Mouse (Mus musculus) MEL (cell line): Measurements from ENCODE around the gene Dbnl. TPM values are rescaled to one million over a fixed set of nuclear protein-coding genes. Genes with fewer than 3 reads are reported as not detected.

ENCODE experiments used
- DNase-seq: peaks from one replicate; pipeline ENCODE4 v3.0.0; 2011; ENCODE audit warnings: low read depth, low spot score
- H3K27ac ChIP-seq: 2 replicates; pipeline ENCODE4 v1.5.1; 2012; ENCODE audit warnings: low read depth, mild to moderate bottlenecking, control low read depth, low read length, moderate library complexity; ENCODE audit not compliant: control insufficient read depth
- H3K27me3 ChIP-seq, 2 experiments: fragments of 150-350 bp in 1 of 2; sonication (generic) in 1 of 2; 2 replicates each; pipeline ENCODE4 v1.6.1; 2012; ENCODE audit warnings: low read length in 2 of 2, mild to moderate bottlenecking in 2 of 2, improper control_type of control experiment in 1 of 2, moderate library complexity in 1 of 2; ENCODE audit not compliant: insufficient read depth in 2 of 2, control insufficient read depth in 1 of 2
- H3K36me3 ChIP-seq, 2 experiments: 2 replicates each; pipeline ENCODE4 v1.6.1; 2012 to 2014; ENCODE audit warnings: low read length in 2 of 2, improper control_type of control experiment in 1 of 2, inconsistent platforms in 1 of 2, mild to moderate bottlenecking in 1 of 2; ENCODE audit not compliant: insufficient read depth in 2 of 2, control insufficient read depth in 1 of 2
- H3K4me1 ChIP-seq, 2 experiments: fragments of 150-350 bp in 1 of 2; sonication (generic) in 1 of 2; 2 replicates each; pipeline ENCODE4 v1.6.1; 2012; ENCODE audit warnings: low read length in 2 of 2, improper control_type of control experiment in 1 of 2, mild to moderate bottlenecking in 1 of 2; ENCODE audit not compliant: insufficient read depth in 2 of 2, control insufficient read depth in 1 of 2
- H3K4me3 ChIP-seq, 2 experiments: fragments of 150-350 bp in 1 of 2; sonication (generic) in 1 of 2; 2 replicates each; pipeline ENCODE4 v1.5.1; 2012; ENCODE audit warnings: low read depth in 2 of 2, low read length in 2 of 2, mild to moderate bottlenecking in 2 of 2, moderate library complexity in 2 of 2, control low read depth in 1 of 2, improper control_type of control experiment in 1 of 2; ENCODE audit not compliant: control insufficient read depth in 1 of 2, insufficient read depth in 1 of 2
- H3K79me2 ChIP-seq: 2 replicates; pipeline ENCODE4 v1.6.1; 2012; ENCODE audit warnings: mild to moderate bottlenecking, low read length, moderate library complexity; ENCODE audit not compliant: control insufficient read depth, poor library complexity, insufficient read depth
- H3K9ac ChIP-seq: 2 replicates; pipeline ENCODE4 v1.6.1; 2012; ENCODE audit warnings: low read depth, mild to moderate bottlenecking, control low read depth, low read length, moderate library complexity; ENCODE audit not compliant: control insufficient read depth, poor library complexity, severe bottlenecking
- H3K9me3 ChIP-seq: fragments of 150-350 bp; sonication (generic); replicated peaks from 2 replicates; pipeline ENCODE4 v1.6.1; 2012; ENCODE audit warnings: mild to moderate bottlenecking, low read length, improper control_type of control experiment, moderate library complexity; ENCODE audit not compliant: insufficient read depth
- BHLHE40 ChIP-seq: IDR thresholded peaks from 2 replicates; pipeline ENCODE4 v1.6.1; 2012; ENCODE audit warnings: low read depth, mild to moderate bottlenecking, inconsistent platforms, low read length, improper control_type of control experiment, borderline replicate concordance
- CTCF ChIP-seq, 3 experiments: IDR thresholded peaks in 2 of 3; conservative IDR thresholded peaks in 1 of 3; 2 replicates each; pipeline ENCODE4 v1.5.1; 2011 to 2012; ENCODE audit warnings: low read length in 3 of 3, low read depth in 2 of 3, mild to moderate bottlenecking in 2 of 3, improper control_type of control experiment in 1 of 3, inconsistent platforms in 1 of 3, mixed read lengths in 1 of 3, moderate library complexity in 1 of 3; ENCODE audit not compliant: control insufficient read depth in 1 of 3, insufficient read depth in 1 of 3, poor library complexity in 1 of 3, severe bottlenecking in 1 of 3
- E2F4 ChIP-seq: IDR thresholded peaks from 2 replicates; pipeline ENCODE4 v1.6.1; 2011; ENCODE audit warnings: low read depth, low read length, improper control_type of control experiment, borderline replicate concordance
- ELF1 ChIP-seq: IDR thresholded peaks from 2 replicates; pipeline ENCODE4 v1.6.1; 2014; ENCODE audit warnings: low read depth, mild to moderate bottlenecking, inconsistent platforms, low read length, improper control_type of control experiment, moderate library complexity
- EP300 ChIP-seq, 2 experiments: IDR thresholded peaks; 2 replicates each; pipeline ENCODE4 v1.6.1; 2011; ENCODE audit warnings: improper control_type of control experiment in 2 of 2, low read length in 2 of 2, low read depth in 1 of 2, mild to moderate bottlenecking in 1 of 2
- MXI1 ChIP-seq: IDR thresholded peaks from 2 replicates; pipeline ENCODE4 v1.6.1; 2011; ENCODE audit warnings: mild to moderate bottlenecking, low read depth, low read length, improper control_type of control experiment
- MYB ChIP-seq: IDR thresholded peaks from 2 replicates; pipeline ENCODE4 v1.6.1; 2011; ENCODE audit warnings: mild to moderate bottlenecking, low read depth, low read length, improper control_type of control experiment
- POLR2A ChIP-seq, 2 experiments: IDR thresholded peaks; 2 replicates each; pipeline ENCODE4 v1.6.1; 2011 to 2012; ENCODE audit warnings: low read length in 2 of 2, mild to moderate bottlenecking in 2 of 2, control low read depth in 1 of 2, improper control_type of control experiment in 1 of 2, low read depth in 1 of 2, moderate library complexity in 1 of 2; ENCODE audit not compliant: control insufficient read depth in 1 of 2, insufficient read depth in 1 of 2, poor library complexity in 1 of 2
- POLR2AphosphoS2 ChIP-seq: IDR thresholded peaks from 2 replicates; pipeline ENCODE4 v1.6.1; 2011; ENCODE audit warnings: low read length, improper control_type of control experiment
- SMC3 ChIP-seq: IDR thresholded peaks from 2 replicates; pipeline ENCODE4 v1.6.1; 2011; ENCODE audit warnings: low read depth, low read length, improper control_type of control experiment
- USF2 ChIP-seq, 2 experiments: IDR thresholded peaks; 2 replicates each; pipeline ENCODE4 v1.6.1; 2011 to 2012; ENCODE audit warnings: improper control_type of control experiment in 2 of 2, low read length in 2 of 2, borderline replicate concordance in 1 of 2, inconsistent platforms in 1 of 2, low read depth in 1 of 2, mild to moderate bottlenecking in 1 of 2; ENCODE audit not compliant: insufficient read depth in 1 of 2
- ZKSCAN1 ChIP-seq: IDR thresholded peaks from 2 replicates; pipeline ENCODE4 v1.6.1; 2012; ENCODE audit warnings: low read depth, mild to moderate bottlenecking, inconsistent platforms, low read length, improper control_type of control experiment, moderate library complexity
- ZMIZ1 ChIP-seq: IDR thresholded peaks from 2 replicates; pipeline ENCODE4 v1.6.1; 2012; ENCODE audit warnings: low read depth, mild to moderate bottlenecking, inconsistent platforms, low read length, improper control_type of control experiment, moderate library complexity
- polyA plus RNA-seq, 2 experiments: library from polyadenylated mRNA; stranded (reverse) in 1 of 2; unstranded in 1 of 2; fragments of >175 nt in 1 of 2; fragments of >200 nt in 1 of 2; gene quantifications; 2 replicates each; pipeline versions ENCODE4 v1.2.1 to v1.2.4; 2012; ENCODE audit warnings: low replicate concordance in 2 of 2, low read depth in 1 of 2; ENCODE audit not compliant: insufficient read length in 2 of 2, insufficient read depth in 1 of 2, missing spikeins in 1 of 2
- total RNA-seq: library from RNA; depleted of rRNA; stranded (reverse); fragments of 300-350 nt; gene quantifications from 2 replicates; pipeline ENCODE4 v1.2.3, GENCODE M21; 2012

Gene Dbnl
- total and polyA plus RNA-seq, 3 experiments = 73.5 to 149 TPM; not detected in 1

DNA sequence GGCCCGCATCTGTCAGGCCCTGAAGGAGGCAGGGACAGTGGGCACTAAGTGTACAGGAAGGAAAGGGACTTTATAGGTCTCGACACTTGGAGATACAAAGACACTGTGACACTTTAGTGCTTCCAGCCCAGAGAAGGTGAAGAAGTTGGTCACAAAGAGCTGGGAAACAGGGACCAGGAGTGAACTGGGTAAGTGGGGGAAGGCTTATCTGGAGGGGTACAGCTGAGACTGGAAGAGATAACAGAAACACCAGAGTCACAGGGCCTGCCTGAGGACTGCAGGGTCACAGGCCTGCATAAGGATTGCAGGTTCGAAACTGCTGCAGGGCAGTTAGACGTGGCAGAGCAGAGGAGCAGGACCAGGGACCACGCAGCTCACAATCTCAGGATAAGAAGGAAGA lies 39.6 kb downstream of the Dbnl start (continued):
- no peak for TF ChIP-seq USF2 (IDR thresholded peaks at IDR 0.05; ENCODE audit: borderline replicate concordance in 1 of 2, insufficient read depth in 1 of 2, low read depth in 1 of 2, low read length in 2 of 2)

DNA sequence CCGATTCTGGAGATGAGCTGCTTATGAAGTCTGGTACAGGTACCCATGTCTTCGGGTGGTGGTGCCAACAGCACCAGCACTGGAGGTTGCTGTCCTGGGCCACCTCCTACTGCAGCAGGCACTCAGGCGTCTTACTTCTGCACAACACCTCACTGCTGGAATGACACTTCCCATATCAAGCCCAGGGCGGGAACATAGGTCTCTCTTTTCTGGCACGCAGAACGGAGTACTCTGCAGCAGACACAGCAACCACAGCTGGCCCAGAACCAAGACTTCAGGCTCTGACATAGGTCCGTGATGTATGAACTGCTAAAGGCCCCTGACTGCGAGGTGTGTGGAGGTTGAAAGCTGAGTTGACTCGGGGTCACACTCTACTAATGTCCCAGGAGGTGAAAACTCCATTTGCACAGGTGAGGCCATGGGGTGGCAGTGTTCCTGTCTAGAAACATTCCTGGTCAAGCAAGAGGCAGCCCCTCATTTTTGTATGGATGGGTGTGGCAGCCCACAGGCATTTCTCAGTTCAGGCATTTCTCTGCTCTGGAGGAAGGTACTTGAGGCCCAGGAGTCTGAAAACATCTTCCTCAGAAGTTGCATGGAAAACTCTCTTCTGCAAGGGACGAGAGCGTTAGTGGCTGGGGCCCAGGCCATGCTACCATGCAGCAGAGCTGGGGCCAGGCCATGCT lies 40.4 kb downstream of the Dbnl start:
- Histone ChIP-seq H3K4me3 (no peak overlapping the region), H3K36me3 (peaks cover 10 to 14% of the 10 kb centered on the region in 2 experiments), H3K9me3 (no peaks in the 10 kb centered on the region), H3K79me2 (no peaks in the 10 kb centered on the region), H3K27me3 (no peaks in the 10 kb centered on the region), H3K4me1 (peaks cover 11 to 16% of the 10 kb centered on the region in 2 experiments), H3K9ac (no peak overlapping the region), H3K27ac (no peak overlapping the region)
- TF ChIP-seq E2F4 (no peak), ZMIZ1 (no peak), CTCF (IDR thresholded peaks at IDR 0.05 in 2 of 3, conservative IDR thresholded peaks at IDR 0.05 in 1 of 3; ENCODE audit: control insufficient read depth in 1 of 3, insufficient read depth in 1 of 3, low read depth in 2 of 3, low read length in 3 of 3, poor library complexity in 1 of 3, severe bottlenecking in 1 of 3) (no peak), POLR2A (IDR thresholded peaks at IDR 0.05; ENCODE audit: control insufficient read depth in 1 of 2, insufficient read depth in 1 of 2, low read depth in 1 of 2, low read length in 2 of 2, poor library complexity in 1 of 2) (no peak), ELF1 (no peak), EP300 (IDR thresholded peaks at IDR 0.05; ENCODE audit: low read depth in 1 of 2, low read length in 2 of 2) (no peak), SMC3 (no peak)
- no peak for DNase-seq

DNA sequence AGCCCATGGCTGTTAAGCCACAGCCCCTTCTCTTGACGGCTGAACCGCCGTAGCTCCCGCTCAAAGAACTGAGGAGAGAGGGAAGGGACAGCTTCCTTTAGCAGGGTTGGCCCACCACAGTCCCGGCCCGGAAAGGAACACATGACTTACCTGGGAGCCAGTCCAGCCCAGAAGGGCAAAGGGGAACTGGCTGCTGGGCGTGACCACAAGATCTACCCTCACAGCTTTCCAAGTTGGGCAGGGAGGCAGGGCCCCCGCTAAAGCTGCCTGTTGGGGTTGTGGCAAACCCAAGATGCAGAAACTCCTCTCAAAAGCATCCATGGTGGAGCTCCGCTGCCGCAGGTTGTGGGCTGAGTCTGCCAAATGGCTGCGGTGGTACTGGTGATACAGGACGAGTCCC lies 41.0 kb downstream of the Dbnl start:
- TF ChIP-seq BHLHE40 (no peak), POLR2AphosphoS2 (no peak), POLR2A (IDR thresholded peaks at IDR 0.05; ENCODE audit: control insufficient read depth in 1 of 2, insufficient read depth in 1 of 2, low read depth in 1 of 2, low read length in 2 of 2, poor library complexity in 1 of 2) (no peak), EP300 (IDR thresholded peaks at IDR 0.05; ENCODE audit: low read depth in 1 of 2, low read length in 2 of 2) (no peak), ZKSCAN1 (no peak), MXI1 (no peak), MYB (no peak), ELF1 (no peak)
- Histone ChIP-seq H3K4me1 (peaks cover 11 to 16% of the 10 kb centered on the region in 2 experiments), H3K4me3 (no peak overlapping the region), H3K9me3 (no peaks in the 10 kb centered on the region), H3K27me3 (no peaks in the 10 kb centered on the region), H3K27ac (no peak overlapping the region), H3K9ac (no peak overlapping the region), H3K79me2 (no peaks in the 10 kb centered on the region), H3K36me3 (peaks cover 10 to 14% of the 10 kb centered on the region in 2 experiments)
- no peak for DNase-seq
